Mouse (Mus musculus) spleen, adult 2 months (tissue): ENCODE measurements around the gene Pcnx2.

Experiments used
- CTCF ChIP-seq: fragments of 200-500 bp; IDR thresholded peaks from 2 replicates; pipeline ENCODE4 v1.5.1; 2011; ENCODE audit warnings: mild to moderate bottlenecking, inconsistent platforms; ENCODE audit not compliant: insufficient read depth, insufficient read length, insufficient replicate concordance; ENCODE audit errors: extremely low read depth
- POLR2A ChIP-seq: fragments of 200-500 bp; IDR thresholded peaks from 2 replicates; pipeline ENCODE4 v1.6.1; 2011; ENCODE audit warnings: low read depth, low read length, inconsistent platforms

DNA sequence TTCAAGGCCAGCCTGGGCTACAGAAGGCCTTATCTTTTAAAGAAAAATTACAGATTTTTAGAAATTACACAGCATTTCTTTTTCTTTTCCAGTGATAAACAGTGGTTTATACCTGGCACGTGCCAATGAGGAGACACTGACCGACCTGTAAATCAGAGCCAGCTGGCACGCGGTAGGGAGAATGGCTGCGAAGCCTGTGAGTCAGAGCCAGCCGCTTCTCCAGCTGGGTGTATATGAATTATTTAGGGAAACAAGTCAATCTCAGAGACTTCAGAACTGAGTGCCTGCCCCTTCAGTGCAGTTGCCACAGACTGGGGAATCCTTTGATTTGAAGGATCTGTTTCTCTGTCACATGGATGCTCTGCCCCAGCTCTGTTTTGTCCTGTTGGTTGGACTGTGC is 33.7 kb upstream of the Pcnx2 start:
- TF ChIP-seq CTCF (no peak), POLR2A (no peak)
